Mouse (Mus musculus) kidney, postnatal 14 days (tissue): Measurements from ENCODE around the gene Fpgs.
A peak's percentile ranks its signal among the peaks of the same experiment; 100 is the strongest.

Experiments
- DNase-seq: peaks from one replicate; pipeline ENCODE4 v3.0.0; 2022; ENCODE audit warnings: mixed read lengths

Gene Fpgs

DNA sequence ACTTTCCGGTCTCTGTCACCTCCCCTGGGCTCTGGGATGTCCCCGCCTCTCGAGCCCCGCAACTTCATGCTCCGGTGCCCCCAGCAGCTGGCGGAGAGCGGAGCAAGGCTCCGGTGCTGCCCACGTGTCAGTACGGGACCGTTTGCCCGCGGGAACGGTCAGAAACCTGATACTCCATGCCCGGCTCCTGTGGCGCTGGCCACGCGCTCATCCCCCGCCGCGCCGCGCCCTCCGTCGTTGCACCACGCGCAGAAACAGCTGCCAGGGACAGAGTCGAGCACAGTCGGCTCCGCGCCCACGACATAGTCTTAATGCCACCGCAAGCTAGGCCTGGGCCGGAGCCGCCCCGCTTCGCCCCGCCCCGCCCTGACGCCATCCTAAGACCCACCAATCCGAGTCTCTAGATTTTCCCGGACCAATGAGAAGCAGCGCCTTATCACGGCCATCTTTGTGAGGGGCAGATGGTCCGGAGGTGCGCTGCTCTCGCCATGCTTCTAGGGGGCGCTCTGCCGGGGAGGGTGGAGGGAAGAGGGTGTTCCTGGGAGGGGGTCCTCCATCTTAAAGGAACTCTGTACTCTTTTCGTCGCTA, 10.0 kb downstream of the Fpgs start:
- DNase-seq = peak; percentile 97

DNA sequence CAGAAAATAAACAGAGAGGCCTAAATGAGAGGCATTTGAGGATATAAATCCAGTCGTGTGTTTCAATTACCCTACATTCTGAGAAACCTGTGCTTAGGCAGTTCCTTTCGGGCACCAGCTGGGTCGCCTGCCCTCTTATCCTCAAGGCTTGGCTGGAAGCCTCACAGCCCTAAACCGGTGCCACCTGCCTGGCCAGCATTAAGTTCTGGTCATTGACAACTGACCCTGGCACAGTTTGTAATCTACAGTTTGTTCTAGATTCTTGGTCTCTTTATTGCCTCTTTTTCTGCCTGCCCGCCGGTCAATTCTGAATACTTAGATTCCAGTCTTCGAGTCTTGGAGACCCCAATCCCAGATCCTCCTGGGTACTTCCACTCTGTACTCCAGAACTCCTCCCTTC, 10.7 kb downstream of the Fpgs start:
- peak; percentile 65 for DNase-seq

DNA sequence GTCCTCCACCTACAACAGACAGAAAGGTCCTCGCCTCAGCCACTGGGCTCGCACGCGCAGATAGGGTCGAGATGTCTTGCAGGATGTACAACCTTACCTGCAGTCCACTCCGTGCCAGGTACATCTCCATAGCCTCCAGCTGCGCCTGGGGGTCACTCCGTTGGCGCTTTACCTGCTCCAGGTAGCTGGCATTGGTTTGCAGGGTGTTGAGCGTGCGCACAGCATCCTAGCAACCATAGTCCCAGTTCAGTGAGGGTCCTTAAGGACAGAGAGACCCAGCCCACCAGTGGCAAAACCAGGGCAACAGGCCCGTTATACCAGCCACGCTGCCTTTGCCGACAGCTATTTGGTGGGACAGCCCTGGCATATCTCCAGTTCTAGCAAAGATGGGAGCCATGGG, 11.4 kb downstream of the Fpgs start:
- no peak for DNase-seq

DNA sequence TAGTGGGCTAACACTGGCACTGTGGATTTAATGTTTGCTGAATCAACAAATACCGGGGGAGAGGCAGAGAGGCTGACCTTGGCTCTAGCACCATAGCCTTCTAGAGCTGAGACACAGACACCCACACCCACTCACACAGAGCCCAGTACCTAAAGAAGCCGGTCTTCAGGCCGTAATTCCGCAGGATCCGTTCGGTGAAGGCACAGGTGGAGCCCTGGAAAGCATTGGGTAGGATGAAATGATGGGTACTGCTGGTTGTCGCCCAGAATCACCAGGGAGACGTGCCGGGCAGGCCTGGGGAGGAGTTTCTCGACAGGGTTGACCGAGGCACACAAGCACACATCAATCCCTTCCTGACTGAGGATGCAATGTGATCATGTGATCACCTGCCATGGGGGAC, 12.9 kb downstream of the Fpgs start:
- no peak for DNase-seq

DNA sequence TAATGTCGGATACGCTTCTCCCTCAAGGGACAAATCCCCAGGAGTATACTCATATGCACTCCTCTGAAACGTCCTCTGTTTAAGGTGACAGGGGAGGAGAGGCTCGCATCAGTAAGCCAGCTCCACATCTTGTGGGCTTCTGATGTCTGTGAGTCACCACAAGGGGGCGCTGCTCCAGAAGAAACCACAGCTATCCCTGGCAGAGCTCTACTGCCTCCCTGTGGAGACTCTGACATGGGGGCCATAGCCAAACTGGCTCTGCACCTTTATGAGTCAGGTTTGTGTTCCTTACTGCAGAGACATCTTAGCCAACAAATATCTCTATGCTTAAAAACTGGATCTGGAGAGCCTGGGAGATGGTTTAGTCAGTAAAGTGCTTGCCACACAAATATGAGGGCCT, 14.5 kb downstream of the Fpgs start:
- DNase-seq = peak; percentile 93

DNA sequence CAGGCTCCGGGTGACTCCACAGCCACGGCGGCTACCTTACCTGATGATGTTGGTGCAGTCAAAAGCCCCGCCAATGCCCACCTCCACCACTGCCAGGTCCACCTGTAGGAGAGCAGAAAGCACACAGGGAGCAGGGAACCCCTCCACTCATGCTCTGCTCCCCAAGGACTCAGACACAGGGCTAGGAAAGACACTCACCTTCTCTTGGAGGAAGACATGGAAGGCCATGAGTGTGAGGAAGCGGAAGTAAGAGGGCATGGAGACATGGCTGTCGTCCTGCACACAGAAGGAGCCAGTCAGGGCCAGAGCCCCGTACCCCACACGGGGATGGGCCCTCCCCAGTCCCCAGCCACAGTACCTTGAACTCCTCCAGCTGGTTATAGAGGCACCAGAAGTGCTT, 16.4 kb downstream of the Fpgs start:
- DNase-seq = no peak

DNA sequence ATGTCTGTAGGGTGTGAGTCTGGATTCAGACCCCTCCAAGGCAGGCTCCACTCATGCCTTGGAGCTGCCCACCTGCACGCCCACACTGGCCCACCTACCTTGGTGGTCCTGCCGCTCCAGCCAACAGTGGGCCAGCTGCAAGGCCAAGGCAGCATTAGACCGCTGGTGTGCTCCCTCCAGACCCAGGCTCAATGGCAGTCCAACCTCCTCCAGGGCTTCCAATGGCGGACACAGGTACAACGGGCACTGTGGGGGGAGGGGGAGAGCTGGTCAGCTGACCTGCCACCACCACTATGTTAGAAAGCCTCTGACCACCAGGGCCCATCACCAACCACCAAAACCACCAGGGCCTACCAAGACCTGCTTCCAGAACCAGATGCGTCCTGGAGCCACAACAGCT, 17.3 kb downstream of the Fpgs start:
- DNase-seq = no peak

DNA sequence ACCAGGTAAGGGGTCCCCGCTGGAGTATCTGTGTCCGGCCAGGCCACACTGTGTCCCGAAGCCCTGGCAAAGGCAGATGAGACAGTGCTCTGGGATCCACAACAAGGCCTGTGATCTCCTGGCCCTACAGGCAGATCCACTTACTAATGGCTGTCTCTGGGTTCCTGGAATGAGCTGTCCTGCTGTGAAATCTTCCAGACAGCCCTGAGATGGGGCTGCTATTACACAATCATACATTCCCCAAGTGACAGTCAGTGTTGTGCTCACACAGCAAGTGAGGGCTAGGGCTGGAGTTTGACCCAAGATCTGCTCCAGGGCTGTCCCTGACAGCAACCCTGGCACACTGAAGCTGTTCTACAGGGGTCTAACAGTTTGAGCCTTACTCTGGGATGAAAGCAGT, 18.1 kb downstream of the Fpgs start:
- no peak for DNase-seq

DNA sequence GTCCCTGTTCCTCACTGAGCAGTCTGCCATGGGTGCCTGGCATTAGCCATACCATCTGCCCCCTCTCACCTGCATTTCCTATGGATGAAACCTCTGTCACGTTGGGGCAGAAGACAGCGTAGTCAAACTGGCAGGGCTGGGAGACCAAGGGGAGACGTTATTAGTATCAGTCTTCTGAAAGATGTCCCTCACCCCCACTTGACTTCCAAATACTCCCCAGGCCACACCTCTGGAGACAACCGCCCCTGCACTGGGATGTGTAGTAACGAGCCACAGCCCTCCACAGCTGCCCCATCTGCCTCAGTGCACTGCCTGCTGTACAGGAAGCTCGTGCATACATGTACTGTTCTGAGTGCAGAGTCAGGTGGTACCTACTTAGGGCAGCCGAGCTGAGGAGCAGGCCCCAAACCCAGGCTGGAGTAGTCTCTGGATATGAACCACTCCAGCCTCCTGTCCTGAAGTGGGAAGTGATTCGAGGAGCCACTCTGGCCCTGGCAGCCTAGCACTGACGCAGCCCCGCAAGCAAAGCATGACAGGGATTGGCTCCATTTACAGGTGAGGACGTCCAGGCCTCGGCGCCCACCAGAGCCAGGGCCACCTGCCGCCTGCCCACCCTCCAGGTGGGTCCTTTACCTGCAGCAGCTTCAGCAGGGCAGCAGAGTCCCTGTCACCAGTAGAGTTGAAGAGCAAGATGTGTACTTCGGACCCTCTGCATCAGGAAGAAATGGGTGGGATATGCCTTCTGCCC, 19.1 kb downstream of the Fpgs start:
- no peak for DNase-seq

DNA sequence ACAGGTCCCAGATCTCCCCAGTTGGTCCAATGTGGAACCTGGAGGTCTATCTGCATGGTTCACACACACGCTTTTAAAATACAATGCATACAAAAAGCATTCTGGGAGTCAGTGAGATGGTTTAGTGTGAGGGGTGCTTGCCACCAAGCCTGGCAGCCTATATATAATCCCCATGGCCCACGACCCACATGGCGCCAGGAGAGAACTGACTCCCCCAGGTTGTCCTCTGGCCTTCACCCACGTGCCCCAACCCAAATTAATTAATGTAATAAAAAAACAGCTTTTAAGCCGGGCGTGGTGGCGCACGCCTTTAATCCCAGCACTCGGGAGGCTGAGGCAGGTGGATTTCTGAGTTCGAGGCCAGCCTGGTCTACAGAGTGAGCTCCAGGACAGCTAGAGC, 20.2 kb downstream of the Fpgs start:
- DNase-seq = no peak

DNA sequence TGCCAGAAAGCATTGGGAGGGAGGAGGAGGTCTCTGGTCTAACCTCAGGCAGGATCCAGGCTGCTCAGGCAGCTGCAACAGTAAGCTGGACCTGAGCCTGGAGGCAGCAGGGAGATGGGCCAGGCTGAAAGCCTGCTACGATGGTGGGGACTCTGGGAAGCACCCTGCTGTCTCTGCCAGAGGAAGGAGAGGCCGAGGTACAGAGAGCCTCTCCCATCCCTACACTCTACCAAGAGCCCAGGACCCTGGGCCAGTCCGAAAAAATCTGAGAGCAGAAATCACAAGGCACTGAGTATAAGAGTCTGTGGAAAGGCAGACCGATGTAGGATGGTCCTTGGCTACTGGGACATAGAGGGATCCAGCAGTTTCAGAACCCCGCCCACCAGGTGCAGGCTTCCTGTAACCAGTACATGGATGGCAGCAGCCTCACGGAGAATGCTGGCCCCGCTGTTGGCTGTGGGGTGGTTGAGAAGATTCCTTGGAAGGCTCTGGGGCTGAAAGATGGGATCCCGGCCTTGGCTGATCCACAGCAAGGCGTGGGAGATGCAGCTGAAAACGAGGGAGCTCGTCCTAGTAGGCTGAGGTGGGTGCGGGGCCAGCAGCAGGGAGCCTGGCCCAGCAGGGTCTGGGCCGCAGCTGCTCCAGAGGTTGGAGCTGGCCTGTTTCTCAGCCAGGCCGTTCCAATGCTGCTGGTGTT, 21.1 kb downstream of the Fpgs start:
- DNase-seq = no peak

DNA sequence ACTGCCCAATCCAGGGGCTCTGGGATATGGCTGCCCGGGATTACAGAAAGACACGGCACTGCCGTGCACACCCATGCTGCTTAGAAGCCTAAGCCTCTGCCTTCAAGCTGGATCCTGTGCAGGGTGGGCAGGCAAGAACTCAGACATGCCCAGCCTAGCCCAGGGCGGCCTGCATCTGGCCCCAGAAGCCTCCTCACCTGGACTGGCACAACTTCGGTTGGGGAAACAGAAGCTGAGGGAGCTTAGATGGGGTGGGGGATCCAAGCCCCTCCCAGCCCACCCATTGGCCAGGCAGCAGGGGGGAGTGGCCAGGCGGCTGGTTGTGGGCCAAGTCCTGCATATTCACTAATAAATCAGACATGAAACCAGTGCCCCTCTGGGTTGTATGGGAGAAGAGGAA, 22.2 kb downstream of the Fpgs start:
- no peak for DNase-seq

DNA sequence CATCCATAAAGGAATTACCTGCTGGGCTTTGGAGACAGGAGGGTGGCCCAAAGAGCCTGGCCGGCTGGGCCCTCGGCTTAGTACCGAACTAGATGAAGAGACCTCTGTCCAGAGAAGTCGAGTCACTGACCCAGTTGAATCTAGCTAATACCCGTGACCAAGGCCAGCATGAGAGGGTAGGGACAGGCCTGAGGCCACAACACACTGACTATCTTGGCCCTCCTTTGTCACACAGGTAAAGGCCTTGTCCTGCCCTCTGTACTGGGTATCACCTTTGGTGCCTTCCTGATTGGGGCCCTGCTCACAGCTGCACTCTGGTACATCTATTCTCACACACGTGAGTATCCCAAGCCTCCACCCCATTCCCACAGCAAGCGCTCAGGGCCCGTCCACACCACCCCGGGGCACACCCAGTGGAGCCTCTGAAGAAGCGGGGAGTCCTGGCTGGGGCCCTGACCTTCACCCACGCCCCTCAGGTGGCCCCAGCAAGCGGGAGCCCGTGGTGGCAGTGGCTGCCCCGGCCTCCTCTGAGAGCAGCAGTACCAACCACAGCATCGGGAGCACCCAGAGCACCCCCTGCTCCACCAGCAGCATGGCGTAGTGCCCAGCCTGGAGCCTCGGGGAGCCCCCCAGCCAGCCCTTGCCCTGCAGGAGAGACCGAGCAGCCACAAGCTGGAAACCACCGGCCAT, 22.8 kb downstream of the Fpgs start:
- no peak for DNase-seq

DNA sequence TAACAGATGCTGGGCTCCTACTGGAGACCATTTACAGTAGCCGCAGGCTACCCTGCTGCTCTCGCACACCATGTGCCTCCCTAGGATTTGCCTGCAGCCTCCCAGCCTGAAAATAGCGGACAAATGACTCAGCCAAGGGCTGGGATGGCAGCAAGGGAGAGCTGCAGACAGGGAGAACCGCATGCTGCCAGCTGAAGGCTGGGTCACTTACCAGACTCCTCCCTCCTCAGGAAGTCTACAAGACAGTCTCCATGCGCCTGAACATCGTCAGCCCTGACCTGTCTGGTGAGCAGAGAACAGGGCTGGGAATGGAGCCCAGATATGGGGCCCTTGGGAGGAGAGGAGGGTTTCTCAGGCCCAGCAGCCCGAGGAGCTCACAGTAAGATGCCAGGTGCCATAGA, 23.9 kb downstream of the Fpgs start:
- DNase-seq = peak; percentile 56

DNA sequence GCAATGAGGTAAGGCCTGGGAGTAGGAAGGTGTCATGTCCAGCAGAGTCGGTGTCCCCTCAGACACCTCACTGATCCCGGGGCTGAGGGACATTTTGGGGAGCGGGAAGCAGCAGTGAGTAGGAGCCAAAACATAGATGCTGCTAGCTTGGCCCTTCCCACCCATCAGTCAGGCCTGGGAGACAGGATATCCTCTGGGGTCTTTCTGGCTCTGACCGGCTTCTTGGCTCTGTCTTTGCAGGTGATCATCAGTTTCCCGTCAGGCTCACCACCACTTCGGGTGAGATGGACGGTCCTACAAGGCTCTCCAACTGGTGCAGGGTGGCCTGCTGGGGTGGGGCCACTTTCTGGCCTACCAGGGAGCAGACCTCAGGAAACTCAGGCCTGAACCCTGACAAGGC, 26.3 kb downstream of the Fpgs start:
- no peak for DNase-seq

DNA sequence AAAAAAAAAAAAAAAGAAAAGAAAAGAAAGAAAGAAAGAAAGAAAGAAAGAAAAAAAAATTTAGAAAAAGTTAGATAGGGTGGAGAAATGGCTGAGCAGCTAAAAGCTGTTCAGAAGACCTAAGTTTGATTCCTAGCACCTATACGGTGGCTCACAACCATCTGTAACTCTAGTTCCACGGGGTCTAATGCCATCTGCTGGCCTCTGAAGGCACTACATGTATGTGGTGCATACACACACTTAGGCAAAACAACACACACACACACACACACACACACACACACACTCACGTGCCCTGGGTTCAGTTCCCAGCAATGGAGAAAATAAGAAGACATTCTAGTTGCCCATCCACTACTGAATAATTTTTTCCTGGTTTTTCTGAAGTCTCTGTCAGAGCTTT, 27.1 kb downstream of the Fpgs start:
- DNase-seq = no peak

DNA sequence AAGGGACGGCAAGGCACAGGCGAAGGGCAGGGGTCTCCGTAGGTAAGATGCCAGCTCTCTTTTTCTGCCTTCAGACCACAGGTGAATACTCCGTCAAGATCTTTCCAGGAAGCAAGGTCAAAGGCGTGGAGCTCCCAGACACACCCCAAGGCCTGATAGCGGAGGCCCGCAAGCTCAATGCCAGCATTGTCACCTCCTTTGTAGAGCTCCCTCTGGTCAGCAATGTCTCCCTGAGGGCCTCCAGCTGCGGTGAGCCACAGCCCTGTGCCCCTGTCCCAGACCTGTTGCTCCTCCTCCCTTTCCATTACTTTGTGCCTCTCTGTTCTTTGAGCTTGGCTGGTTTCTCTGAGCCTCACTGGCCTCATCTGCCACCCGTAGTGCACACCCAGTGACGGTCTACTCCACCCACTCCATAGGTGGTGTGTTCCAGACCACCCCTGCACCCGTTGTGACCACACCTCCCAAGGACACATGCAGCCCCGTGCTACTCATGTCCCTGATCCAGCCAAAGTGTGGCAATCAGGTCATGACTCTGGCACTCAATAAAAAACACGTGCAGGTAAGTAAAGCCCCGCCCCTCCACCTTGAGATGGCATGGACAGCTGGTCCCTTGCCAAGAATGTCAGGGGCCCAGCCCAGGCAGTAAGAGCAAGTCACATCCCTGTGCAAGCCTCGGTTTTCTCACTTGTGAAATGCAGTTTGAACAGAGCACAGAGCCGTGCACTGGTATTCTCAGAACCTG, 30.6 kb downstream of the Fpgs start:
- peak; percentile 54 for DNase-seq

DNA sequence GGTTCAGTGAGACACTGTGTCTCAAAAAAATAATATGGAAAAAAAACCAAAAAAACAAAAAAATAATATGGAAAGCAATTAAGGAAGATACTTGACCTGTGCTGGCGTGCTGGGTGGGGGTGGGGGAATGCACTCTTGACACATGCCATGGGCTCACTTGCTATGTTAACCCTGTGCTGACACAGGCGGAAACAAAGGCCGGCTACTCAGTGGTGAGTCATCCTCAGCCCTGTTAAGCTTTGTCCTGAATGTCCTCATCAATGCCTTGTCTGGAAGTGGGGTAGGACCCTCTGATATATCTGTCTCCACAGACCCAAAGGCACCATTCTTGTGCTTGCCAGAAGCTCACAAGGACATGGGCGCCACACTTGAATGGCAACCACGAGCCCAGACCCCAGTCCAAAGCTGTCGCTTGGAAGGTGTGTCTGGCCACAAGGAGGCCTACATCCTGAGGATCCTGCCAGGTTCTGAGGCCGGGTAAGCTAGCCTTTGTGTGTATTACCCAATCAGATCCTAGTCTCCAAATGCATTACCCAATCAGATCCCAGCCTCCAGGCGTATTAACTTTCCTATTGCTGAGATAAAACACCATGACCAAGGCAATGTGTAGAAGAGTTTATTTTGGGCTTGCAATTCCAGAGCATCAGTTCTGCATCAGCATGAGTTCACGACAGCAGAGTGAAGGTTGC, 31.9 kb downstream of the Fpgs start:
- no peak for DNase-seq

DNA sequence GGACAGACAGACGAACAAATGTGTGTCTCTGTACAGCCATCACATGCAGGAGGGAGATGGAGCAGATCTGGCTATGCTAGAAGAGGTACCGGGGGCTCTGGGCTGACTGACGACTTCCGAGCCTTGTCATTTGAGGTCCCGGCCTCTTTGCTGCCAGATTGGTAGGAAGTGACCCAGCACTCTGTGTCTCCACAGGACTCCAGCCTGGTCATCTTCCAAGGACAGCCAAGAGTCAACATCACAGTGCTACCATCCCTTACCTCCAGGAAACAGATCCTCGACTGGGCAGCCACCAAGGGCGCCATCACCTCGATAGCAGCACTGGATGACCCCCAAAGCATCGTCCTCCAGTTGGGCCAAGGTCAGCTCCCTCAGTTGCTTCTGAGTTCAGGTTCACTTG, 32.8 kb downstream of the Fpgs start:
- no peak for DNase-seq

DNA sequence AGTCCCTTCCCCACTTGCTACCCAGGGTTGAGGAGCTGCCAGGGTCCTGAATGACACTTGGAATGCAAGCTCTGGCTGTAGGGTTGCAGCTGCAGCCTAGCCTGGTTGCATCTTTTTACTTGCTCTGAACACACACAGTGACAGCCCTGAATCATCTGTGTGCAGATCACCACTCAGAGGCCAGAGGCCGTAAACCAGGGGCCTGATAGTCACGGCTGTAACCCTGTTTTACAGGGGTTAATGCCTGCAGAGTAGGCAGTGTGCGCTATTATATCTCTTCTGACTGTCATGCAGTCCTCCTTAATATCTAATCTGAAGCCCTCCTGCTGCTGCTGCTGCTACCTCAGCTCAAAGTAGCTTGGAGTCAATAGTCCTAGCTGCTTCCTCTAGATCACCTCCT, 34.1 kb downstream of the Fpgs start:
- DNase-seq = no peak

DNA sequence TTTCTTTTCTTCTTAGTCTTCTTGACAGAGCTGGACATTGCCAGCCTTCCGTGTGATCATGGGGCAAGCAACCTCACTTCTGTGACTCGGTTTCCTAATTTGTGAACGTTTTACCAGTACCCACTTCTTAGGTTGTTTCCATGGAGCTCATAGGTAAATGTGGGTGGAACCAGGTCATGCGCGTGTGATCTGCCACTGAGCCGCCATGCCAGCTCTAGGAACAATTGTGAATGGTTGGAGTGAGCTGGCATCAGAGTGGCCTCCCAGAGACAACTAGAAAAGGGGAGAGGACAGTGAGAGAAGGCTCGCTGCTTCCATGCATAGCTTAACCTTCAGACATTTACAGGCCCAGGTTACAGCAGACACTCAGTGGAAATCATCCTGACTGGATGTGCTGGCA, 35.8 kb downstream of the Fpgs start:
- no peak for DNase-seq

DNA sequence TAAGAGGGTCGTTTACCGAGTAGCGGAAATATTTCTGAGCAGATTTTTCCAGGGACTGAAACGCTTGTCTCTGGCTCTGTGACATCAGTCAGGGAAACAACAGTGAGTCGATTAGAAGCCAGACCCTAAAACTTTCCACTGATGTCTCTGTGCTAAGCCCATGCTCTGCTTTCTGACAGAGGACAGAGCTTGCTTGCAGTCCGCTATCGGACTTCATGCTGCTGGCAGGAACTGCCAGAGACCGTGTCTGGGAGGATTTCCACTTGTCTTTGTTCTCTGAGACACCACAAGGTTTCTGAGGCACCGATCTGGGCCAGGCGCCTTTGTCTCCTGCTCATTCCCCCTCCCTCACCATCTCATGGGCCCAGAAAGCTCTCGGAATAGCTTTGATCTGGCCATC, 36.2 kb downstream of the Fpgs start:
- DNase-seq = peak; percentile 68

DNA sequence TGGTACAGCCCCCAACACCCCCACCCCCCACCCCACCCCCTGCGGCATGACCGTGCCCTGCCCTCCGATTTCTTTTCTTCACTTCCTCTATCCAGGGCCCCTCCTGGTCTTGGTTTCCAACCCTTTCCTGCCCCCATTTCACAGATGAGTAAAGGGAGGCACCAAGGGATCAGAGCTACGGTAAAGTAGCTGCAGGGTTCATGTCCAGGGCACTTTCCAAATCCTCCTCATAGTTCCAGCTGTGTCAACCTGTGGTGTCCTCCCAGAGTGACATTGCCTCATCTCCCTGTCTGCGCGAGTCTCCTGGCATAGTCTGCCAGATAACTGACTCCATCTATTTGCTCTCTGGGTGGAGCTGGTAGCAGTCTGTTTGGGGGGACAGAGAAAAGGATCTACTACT, 38.1 kb downstream of the Fpgs start:
- DNase-seq = no peak
